Mouse (Mus musculus): ENCODE data around the gene Aif1. TPM values are rescaled to one million over a fixed set of nuclear protein-coding genes. Genes with fewer than 3 reads are reported as not detected.

The Aif1 gene
- polyA plus RNA-seq, 1 experiment, result 13.2 TPM

- no peak for TF ChIP-seq POLR2A (IDR thresholded peaks at IDR 0.05; ENCODE audit: extremely low read depth, insufficient read depth, low read length)
- TF ChIP-seq CTCF (IDR thresholded peaks at IDR 0.05; ENCODE audit: extremely low read depth, insufficient read depth, low read length), result no peak
Measured at GRCm38 (mm10) chr17:35172445-35173234, 3.2 kb downstream of the Aif1 start.

GRCm38 (mm10) chr17:35168541-35169207, 7.2 kb downstream of the Aif1 start:
- Histone ChIP-seq H3K4me3 (ENCODE audit: insufficient read depth, low read length) (no peak overlapping the region), H3K4me1 (ENCODE audit: control insufficient read depth, insufficient read depth, low read length) (peaks cover 5% of the 10 kb centered on the region; the same call in 1 of the 2 replicates), H3K27ac (ENCODE audit: insufficient read depth, low read length) (no peak overlapping the region)
- peak; percentile 46; the same call in 1 of the 2 replicates for TF ChIP-seq CTCF (IDR thresholded peaks at IDR 0.05; ENCODE audit: extremely low read depth, insufficient read depth, low read length)
- no peak for TF ChIP-seq POLR2A (IDR thresholded peaks at IDR 0.05; ENCODE audit: extremely low read depth, insufficient read depth, low read length)

More at GRCm38 (mm10) chr17:35172445-35173234, 3.2 kb downstream of the Aif1 start:
- peak overlapping the region; percentile 75 for H3K27ac ChIP-seq (ENCODE audit: insufficient read depth, low read length)
- peaks cover 2% of the 10 kb centered on the region; the same call in 1 of the 2 replicates for H3K4me1 ChIP-seq (ENCODE audit: control insufficient read depth, insufficient read depth, low read length)
- no peak overlapping the region for H3K4me3 ChIP-seq (ENCODE audit: insufficient read depth, low read length)

GRCm38 (mm10) chr17:35167794-35168193, 8.1 kb downstream of the Aif1 start:
- Histone ChIP-seq H3K4me3 (ENCODE audit: insufficient read depth, low read length) (no peak overlapping the region), H3K27ac (ENCODE audit: insufficient read depth, low read length) (no peak overlapping the region), H3K4me1 (ENCODE audit: control insufficient read depth, insufficient read depth, low read length) (peaks cover 5% of the 10 kb centered on the region; the same call in 1 of the 2 replicates)
- TF ChIP-seq CTCF (IDR thresholded peaks at IDR 0.05; ENCODE audit: extremely low read depth, insufficient read depth, low read length) (no peak), POLR2A (IDR thresholded peaks at IDR 0.05; ENCODE audit: extremely low read depth, insufficient read depth, low read length) (no peak)

GRCm38 (mm10) chr17:35166352-35167035, 9.4 kb downstream of the Aif1 start:
- Histone ChIP-seq H3K4me3 (ENCODE audit: insufficient read depth, low read length) (no peak overlapping the region), H3K4me1 (ENCODE audit: control insufficient read depth, insufficient read depth, low read length) (peaks cover 7% of the 10 kb centered on the region), H3K27ac (ENCODE audit: insufficient read depth, low read length) (no peak overlapping the region)
- TF ChIP-seq POLR2A (IDR thresholded peaks at IDR 0.05; ENCODE audit: extremely low read depth, insufficient read depth, low read length) (no peak), CTCF (IDR thresholded peaks at IDR 0.05; ENCODE audit: extremely low read depth, insufficient read depth, low read length) (peak; percentile 62)

- peaks cover 7% of the 10 kb centered on the region for H3K4me1 ChIP-seq (ENCODE audit: control insufficient read depth, insufficient read depth, low read length)
- peak overlapping the region; percentile 93; the same call in 1 of the 2 replicates for H3K27ac ChIP-seq (ENCODE audit: insufficient read depth, low read length)
- TF ChIP-seq CTCF (IDR thresholded peaks at IDR 0.05; ENCODE audit: extremely low read depth, insufficient read depth, low read length) (no peak), POLR2A (IDR thresholded peaks at IDR 0.05; ENCODE audit: extremely low read depth, insufficient read depth, low read length) (no peak)
- peak overlapping the region; percentile 49 for H3K4me3 ChIP-seq (ENCODE audit: insufficient read depth, low read length)
Measured at GRCm38 (mm10) chr17:35165451-35166155, 10.3 kb downstream of the Aif1 start.

- Histone ChIP-seq H3K4me1 (ENCODE audit: control insufficient read depth, insufficient read depth, low read length) (peaks cover 7% of the 10 kb centered on the region), H3K4me3 (ENCODE audit: insufficient read depth, low read length) (peak within 1 kb of the TSS; percentile 49), H3K27ac (ENCODE audit: insufficient read depth, low read length) (peak within 1 kb of the TSS; percentile 96)
- no peak for TF ChIP-seq CTCF (IDR thresholded peaks at IDR 0.05; ENCODE audit: extremely low read depth, insufficient read depth, low read length)
- peak; percentile 96 for TF ChIP-seq POLR2A (IDR thresholded peaks at IDR 0.05; ENCODE audit: extremely low read depth, insufficient read depth, low read length)
Measured at GRCm38 (mm10) chr17:35164568-35165450, 11.1 kb downstream of the Aif1 start, which contains the start of gene Prrc2a. Gene Prrc2a (minus strand): TSS chr17:35164897.

GRCm38 (mm10) chr17:35164218-35164567, 11.7 kb downstream of the Aif1 start:
- TF ChIP-seq CTCF (IDR thresholded peaks at IDR 0.05; ENCODE audit: extremely low read depth, insufficient read depth, low read length), result no peak
- TF ChIP-seq POLR2A (IDR thresholded peaks at IDR 0.05; ENCODE audit: extremely low read depth, insufficient read depth, low read length), result no peak
- H3K27ac ChIP-seq (ENCODE audit: insufficient read depth, low read length), result peak overlapping the region; percentile 96
- H3K4me1 ChIP-seq (ENCODE audit: control insufficient read depth, insufficient read depth, low read length), result peaks cover 7% of the 10 kb centered on the region
- peak overlapping the region; percentile 49 for H3K4me3 ChIP-seq (ENCODE audit: insufficient read depth, low read length)
